ENCODE assay signal across 11 mouse cellular contexts in the genomic region with DNA sequence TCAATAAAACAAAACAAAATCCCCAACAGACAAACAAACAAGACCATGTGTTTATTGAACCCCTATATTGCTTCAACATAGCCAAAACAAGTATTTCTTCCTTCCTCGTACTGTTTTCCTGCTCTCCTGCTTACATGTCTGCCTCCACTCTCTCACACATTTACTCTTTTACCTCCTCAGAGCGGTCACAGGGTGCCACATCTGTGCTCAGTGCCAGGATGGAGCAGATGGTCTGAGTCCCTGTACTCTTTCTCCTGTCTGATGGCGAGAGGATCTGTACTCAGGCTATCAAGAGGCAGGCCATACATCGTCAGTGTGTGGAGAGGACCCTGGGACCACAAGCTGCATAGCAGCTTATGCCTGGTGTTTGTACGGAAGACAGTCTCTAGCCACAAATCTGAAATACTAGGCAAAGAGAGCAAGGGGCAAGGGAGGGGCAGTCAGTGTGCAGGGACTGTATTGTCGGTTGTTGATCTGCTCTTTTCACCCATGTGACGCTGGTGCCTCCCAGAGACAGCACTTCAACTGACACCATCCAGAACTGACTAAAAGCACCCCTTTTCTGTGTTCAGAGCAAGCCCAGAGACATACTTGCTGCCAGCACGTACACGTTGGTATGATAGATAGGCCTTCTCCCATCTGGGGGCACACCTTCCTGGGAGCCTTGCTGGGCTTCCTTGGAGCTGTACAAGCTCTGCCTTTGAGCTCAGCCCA.
DNase-seq lines count a peak whose midpoint lies in the region; ATAC-seq lines count a peak whose summit lies in the region.
"Had no signal": no experiment of that assay in that cellular context is flagged by ENCODE, and none has a peak within 500 bp of the region (broad histone marks: within the 10 kb centered on the region; RNA-seq: fewer than 3 reads in every experiment).

No protein-coding gene starts in this region.

- no peaks in the 10 kb centered on the region for H3K9me3 ChIP-seq in embryonic facial prominence, embryonic 13.5 days
- no peaks in the 10 kb centered on the region for H3K9me3 ChIP-seq in embryonic facial prominence, embryonic 10.5 days

- no peak overlapping the region for H3K4me2 ChIP-seq in embryonic facial prominence, embryonic 13.5 days
- H3K4me2 ChIP-seq: lung, embryonic 14.5 days had no signal

- no peak overlapping the region for H3K27ac ChIP-seq in embryonic facial prominence, embryonic 13.5 days
- no peak overlapping the region for H3K27ac ChIP-seq in embryonic facial prominence, embryonic 10.5 days (replicated peaks)

- 0 out of 2 replicates have a peak, but pooled peaks cover 5% of the 10 kb centered on the region for H3K4me1 ChIP-seq in embryonic facial prominence, embryonic 13.5 days
- no peaks in the 10 kb centered on the region for H3K4me1 ChIP-seq in embryonic facial prominence, embryonic 10.5 days

- H3K4me3 ChIP-seq in embryonic facial prominence, embryonic 13.5 days, result no peak overlapping the region
- no peak overlapping the region for H3K4me3 ChIP-seq in embryonic facial prominence, embryonic 10.5 days

- no peak for DNase-seq in embryonic facial prominence, embryonic 10.5 days (ENCODE audit: low spot score)
- DNase-seq in left cerebral cortex, adult 11 months (ENCODE audit: low spot score), result peak; percentile 31
- DNase-seq in left cerebral cortex, postnatal 14 days (ENCODE audit: low spot score in 2 of 2), result no peak
- DNase-seq in cerebellum, postnatal 14 days, result peak; percentile 21 to 43
- peak; percentile 36 for DNase-seq in layer of hippocampus, adult 9-10 months (ENCODE audit: low spot score)
- DNase-seq in B cell, adult 2 months, result no peak
- DNase-seq: adrenal gland, postnatal 36 days; kidney, adult 18-20 months; lung, embryonic 14.5 days had no signal

- H3K9ac ChIP-seq in embryonic facial prominence, embryonic 13.5 days, result no peak overlapping the region
- H3K9ac ChIP-seq: lung, embryonic 14.5 days had no signal

- no peaks in the 10 kb centered on the region for H3K27me3 ChIP-seq in embryonic facial prominence, embryonic 13.5 days
- H3K27me3 ChIP-seq in embryonic facial prominence, embryonic 10.5 days (replicated peaks; ENCODE audit: low read depth, poor library complexity, severe bottlenecking), result no peaks in the 10 kb centered on the region

- H3K36me3 ChIP-seq in embryonic facial prominence, embryonic 13.5 days, result no peaks in the 10 kb centered on the region
- H3K36me3 ChIP-seq in embryonic facial prominence, embryonic 10.5 days (replicated peaks), result no peaks in the 10 kb centered on the region

- intact Hi-C loops in left cerebral cortex, postnatal 14 days (cut with DNase I), result loop anchor here (10.0 kb wide), 1 partner anchor 253 kb away; no protein-coding TSS in a partner anchor

- ATAC-seq in embryonic facial prominence, embryonic 13.5 days (ENCODE audit: insufficient number of reproducible peaks, insufficient read depth, low FRiP score, low TSS enrichment, low read depth), result peak; percentile 56; the same call in 1 of the 2 replicates
- ATAC-seq in erythroblast, adult 5-6 weeks (replicated peaks; ENCODE audit: low FRiP score, poor library complexity, severe bottlenecking), result no peak

- WGBS in embryonic facial prominence, embryonic 13.5 days, result 79% methylated on average over 9 of the region's 9 CpGs
- WGBS in embryonic facial prominence, embryonic 10.5 days, result 79% methylated on average over 9 of the region's 9 CpGs

Comparison
In these comparisons a context has a peak if more than half of its experiments do, and no peak if none do; other contexts are left out.
1. DNase-seq: peak in left cerebral cortex, adult 11 months (single experiment), cerebellum, postnatal 14 days (2 of 2) and layer of hippocampus, adult 9-10 months (single experiment); none in embryonic facial prominence, embryonic 10.5 days (single experiment), left cerebral cortex, postnatal 14 days (0 of 2) and B cell, adult 2 months (0 of 2).